Mouse (Mus musculus): ENCODE data around the gene Med19.
A peak's percentile ranks its signal among the peaks of the same experiment; 100 is the strongest.

The Med19 gene

GRCm38 (mm10) chr2:84666081-84666480 lies 12.1 kb upstream of the Med19 start:
- DNase-seq (ENCODE audit: low read depth, low spot score) = no peak

GRCm38 (mm10) chr2:84669828-84670568 lies 8.2 kb upstream of the Med19 start:
- no peak for DNase-seq (ENCODE audit: low read depth, low spot score)

- peak; percentile 98 for DNase-seq (ENCODE audit: low read depth, low spot score)
These were observed 7.7 kb upstream of the Med19 start, which contains the start of gene Selenoh for GRCm38 (mm10) chr2:84670569-84670933. Selenoh (minus strand) TSS chr2:84670770.

GRCm38 (mm10) chr2:84671535-84671934 lies 6.7 kb upstream of the Med19 start:
- peak; percentile 79 for DNase-seq (ENCODE audit: low read depth, low spot score)

- DNase-seq (ENCODE audit: low read depth, low spot score) = no peak
These were observed 783 bp upstream of the Med19 start for GRCm38 (mm10) chr2:84677270-84677967.

DNA sequence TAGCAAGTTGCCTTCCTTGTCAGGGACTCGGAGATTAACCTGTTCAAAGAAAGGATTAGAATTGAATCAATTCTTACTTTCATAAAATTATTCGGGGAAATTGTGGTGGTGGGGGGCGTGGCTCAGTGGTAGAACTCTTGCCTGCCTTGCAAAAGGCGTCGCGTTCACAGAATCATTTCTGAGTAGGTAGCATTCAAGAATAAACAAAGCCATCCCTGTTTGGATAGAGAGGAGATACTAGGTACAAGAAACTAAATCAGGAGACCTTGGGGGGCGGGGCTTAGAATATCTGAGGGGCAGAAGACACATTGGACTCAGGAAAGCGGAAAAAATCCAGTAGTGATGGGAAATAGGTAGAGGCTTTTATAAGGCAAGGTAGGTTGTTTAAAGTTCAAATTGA lies 814 bp downstream of the Med19 start, which contains the start of gene Tmx2:
Gene Tmx2 (minus strand): TSS at position 125 of the 400 bp plus-strand sequence.
- peak; percentile 34 for DNase-seq (ENCODE audit: low read depth, low spot score)

- DNase-seq (ENCODE audit: low read depth, low spot score) = no peak
These were observed 4.5 kb downstream of the Med19 start for GRCm38 (mm10) chr2:84682605-84683183.

DNA sequence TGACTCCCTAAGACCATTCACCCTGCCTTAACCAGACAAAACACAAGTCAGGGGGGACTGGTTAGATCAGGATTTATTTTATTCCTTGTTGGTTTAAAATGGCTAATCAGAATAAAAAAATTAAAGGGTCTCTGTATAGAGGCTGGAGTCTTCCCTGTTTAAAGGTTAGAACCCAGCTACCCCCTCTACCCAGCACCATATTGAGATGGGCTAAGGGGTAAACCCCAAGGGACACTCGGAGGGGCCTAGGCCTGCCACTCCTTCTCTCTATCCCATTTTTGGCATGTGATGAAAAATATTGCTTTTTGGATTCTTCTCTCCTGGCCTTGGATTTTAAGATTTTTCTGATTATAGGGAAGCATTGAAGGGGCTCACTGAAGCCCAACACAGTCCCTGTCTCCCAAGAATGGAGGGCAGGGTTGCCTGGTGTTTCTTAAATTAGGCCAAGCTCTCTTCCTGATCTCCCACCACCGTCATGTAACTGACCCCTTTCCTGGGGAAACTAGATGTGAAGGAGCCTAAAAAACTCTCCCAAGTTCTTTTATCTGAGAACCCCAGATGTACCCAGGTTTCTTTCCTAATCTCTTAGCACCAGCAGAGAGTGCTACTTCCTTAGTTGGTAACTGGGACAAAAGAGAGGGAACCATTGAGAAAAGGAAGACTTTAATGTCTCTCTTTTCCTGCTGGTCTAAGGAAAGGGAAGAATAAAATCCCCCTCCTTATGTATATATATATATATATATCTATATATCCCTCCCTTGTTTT lies 10.1 kb downstream of the Med19 start:
- DNase-seq (ENCODE audit: low read depth, low spot score) = no peak

GRCm38 (mm10) chr2:84690050-84690449 lies 11.8 kb downstream of the Med19 start:
- DNase-seq (ENCODE audit: low read depth, low spot score) = no peak

DNA sequence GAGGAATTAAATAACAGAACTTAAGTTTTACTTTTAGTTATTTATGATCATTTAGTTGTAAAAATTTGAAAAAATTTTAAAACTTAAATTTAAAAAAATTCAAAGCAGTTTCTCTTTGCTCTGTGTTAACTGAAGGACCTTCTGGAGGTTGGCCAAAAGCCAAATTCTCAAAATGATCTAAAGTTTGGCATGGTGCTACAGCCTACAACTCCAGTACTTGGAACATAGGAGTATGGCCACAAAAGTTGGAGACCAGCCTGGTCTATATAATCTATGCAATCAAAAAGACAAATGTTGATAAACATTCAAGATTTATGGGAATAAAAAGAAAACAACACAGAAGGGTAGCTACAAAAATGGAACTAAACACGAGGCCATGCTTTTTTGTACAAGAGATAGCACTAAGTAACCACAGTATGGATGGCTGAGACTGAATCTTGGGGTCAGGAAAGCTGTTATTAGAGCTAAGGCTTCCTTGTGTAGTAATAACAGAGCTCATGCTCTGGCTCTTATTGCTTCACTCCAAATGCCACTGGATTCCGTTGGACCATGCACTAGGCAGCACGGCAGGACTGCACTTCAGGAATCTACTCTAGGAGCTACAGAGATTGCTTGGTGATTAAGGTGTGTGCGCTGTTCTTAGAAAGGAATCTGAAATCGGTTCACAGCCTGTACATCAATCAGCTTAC lies 16.9 kb downstream of the Med19 start:
- no peak for DNase-seq (ENCODE audit: low read depth, low spot score)

GRCm38 (mm10) chr2:84703497-84703896 lies 25.3 kb downstream of the Med19 start:
- DNase-seq (ENCODE audit: low read depth, low spot score) = no peak

DNA sequence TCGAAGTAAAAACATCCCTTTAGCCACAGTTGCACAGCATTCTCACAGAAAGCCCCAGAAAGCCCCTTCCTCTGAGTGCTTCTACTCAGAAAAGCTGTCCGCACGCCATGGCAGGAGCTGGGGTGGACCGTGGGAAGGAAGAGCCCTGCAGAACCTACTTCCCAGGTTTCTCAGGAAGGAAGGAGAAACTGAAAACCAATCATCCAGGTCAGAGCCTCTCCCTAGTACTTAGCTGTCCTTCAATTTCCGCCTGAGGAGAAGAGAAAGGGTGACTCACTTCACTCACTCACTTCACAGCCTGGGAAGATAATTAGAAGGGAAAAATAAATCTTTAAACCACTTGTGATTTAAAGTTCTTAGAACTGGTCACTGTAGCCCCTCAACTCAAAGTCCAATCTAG lies 26.1 kb downstream of the Med19 start:
- peak; percentile 42 for DNase-seq (ENCODE audit: low read depth, low spot score)

DNA sequence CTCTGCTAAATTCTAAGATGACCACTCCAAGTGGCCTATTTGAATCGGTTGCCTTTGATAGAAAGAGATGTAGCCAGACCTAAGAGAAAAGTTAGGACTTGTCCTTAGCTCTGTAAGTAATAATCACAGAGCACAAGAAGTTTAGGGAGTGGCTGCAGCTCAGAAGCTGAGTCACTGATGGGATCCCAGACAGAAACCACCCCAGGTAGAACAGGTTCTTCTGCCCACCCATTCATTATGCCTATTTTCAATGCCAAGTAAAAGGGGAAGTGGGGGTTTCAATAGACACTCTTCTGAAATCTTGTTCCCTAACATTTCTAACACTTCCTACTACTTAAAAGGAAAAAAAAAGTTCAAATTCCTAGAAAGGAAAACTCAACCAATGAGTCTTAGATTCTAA lies 27.1 kb downstream of the Med19 start:
- no peak for DNase-seq (ENCODE audit: low read depth, low spot score)

DNA sequence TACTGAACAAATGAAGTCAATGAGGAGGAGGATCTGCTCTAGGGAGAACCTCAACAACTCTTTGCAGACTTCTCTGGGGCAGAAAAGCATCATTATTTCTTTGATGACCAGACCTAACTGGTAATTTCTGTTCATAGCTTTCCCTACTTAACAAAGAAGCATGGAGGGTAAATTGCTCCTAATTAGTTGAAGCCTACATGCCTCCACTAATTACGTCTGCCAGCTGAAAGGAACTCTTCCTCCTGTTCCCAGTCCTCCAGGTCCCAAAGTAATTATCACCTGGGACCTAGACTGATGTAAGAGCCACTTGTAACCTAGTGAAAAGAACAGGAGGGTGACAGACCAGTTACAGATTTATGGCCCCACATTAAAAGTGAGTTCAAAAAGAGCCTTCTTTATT lies 29.3 kb downstream of the Med19 start:
- DNase-seq (ENCODE audit: low read depth, low spot score) = no peak

DNA sequence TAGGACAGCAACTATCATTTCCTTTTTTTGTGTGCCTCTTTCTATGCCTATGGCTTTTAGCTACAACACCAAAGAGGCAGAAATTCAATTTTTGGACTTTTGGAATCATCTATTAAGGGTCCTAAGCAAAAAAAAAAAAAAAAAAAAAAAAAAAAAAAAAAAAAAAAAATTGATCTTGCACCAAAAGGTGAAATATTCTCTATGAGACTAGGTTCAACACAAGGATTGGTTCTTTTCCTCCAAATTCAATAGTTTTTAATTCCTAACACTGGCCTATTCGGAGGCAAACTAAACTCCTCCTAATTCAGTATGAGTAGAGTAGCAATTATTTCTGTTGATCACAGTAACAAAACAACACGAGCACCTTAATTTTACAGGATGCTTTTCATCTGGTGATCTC lies 33.7 kb downstream of the Med19 start:
- no peak for DNase-seq (ENCODE audit: low read depth, low spot score)

GRCm38 (mm10) chr2:84714422-84714810 lies 36.2 kb downstream of the Med19 start:
- DNase-seq (ENCODE audit: low read depth, low spot score) = peak; percentile 27

DNA sequence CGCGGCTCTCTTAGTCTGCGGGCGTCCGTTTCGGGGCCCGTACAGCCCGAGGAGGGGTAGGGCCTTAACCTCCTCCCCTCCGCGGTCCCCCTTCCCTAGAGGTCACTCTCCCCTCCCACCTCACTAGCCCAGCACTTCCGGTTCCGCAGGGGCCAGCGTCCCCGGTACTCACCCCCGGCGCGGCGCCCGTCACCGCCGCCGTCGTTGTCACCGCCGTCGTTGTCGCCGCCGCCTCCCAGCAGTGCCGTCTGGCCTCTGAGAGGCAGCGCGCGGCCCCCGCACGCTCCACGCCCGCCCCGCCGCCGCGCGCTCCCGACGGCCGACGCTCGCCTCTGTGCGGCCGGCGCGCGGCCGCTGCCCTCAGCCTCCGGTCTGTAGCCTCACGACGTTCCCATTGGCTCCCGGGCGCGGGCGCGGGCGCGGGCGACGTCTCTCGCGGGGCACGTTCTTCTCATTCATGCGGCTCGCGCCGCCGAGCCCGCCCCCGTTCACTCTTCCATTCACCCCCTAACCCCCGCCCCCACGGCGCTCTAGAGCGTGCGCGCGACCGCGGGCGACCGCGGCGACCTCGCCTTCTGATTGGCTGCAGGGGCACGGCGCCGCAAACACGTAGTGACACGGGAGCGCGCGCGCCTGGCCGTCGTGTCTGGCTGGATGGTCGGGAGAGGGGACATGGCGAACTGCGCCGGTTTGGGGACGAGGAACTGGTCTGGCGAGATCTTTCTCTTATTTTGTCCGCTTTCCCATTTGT lies 36.8 kb downstream of the Med19 start, which contains the start of gene Zdhhc5:
Gene Zdhhc5 (minus strand): TSS at position 370 of the 751 bp plus-strand sequence.
- peak; percentile 96 for DNase-seq (ENCODE audit: low read depth, low spot score)

- DNase-seq (ENCODE audit: low read depth, low spot score) = peak; percentile 99
These were observed 37.6 kb downstream of the Med19 start for GRCm38 (mm10) chr2:84715562-84716361.

Measured in 3T3-L1 (cell line).